Mouse (Mus musculus): ENCODE data around the gene Srd5a3. TPM values are rescaled to one million over a fixed set of nuclear protein-coding genes. Genes with fewer than 3 reads are reported as not detected.

The Srd5a3 gene
- polyA plus RNA-seq, 3 experiments from 2014 or later, result 26.8 to 32.3 (median 28.1) TPM

DNA sequence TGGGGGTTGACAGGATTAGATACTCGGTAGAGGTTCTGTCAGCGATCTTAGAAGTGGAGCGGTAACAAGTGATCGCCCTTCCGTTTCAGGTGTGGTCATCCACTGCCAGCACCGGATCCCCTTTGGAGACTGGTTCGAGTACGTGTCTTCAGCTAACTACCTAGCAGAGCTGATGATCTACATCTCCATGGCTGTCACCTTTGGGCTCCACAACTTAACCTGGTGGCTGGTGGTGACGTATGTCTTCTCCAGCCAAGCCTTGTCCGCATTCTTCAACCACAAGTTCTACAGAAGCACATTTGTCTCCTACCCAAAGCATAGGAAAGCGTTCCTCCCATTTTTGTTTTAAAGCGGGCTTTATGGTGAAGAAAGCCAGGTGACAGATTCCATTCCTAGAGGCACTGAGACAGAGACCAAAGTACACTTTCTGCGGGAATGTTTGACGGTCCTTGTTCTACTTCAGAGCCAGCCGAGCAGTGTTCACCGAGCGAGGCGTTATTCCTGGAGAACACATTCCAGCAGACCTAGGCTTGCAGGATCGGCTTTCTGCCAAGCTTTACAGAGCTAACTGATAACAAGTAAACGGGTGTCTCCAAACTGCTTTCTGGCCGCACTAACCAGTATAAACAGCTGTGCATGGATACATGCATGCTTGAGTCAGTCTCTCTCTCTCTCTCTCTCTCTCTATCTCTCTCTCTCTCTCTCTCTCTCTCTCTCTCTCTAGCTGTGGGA is 14.5 kb downstream of the Srd5a3 start:
- ATAC-seq, result no peak

DNA sequence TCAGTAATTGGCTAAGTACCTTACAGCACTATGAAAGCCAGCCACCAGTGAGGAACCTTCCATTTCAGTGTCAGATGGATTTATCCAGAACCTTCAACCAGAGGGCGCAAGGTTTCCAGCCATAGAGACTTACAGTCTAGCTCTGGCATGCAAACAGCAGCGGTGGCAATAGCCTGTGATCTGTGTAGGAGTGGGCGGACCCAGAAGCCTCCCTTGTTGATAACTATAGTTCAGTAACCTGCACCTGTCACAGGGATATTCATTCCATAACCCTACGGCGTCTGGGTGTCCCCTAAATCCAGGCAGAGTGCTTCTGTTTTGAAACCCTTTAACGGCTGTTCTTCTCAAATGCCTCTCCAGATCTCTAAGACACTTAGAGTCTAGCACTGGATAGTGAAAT is 19.5 kb downstream of the Srd5a3 start:
- no peak for ATAC-seq

GRCm38 (mm10) chr5:76160086-76160485 is 20.0 kb downstream of the Srd5a3 start:
- no peak for ATAC-seq

GRCm38 (mm10) chr5:76161491-76161890 is 21.4 kb downstream of the Srd5a3 start:
- ATAC-seq, result no peak

- no peak for ATAC-seq
These were observed 22.9 kb downstream of the Srd5a3 start for GRCm38 (mm10) chr5:76162926-76163325.

- ATAC-seq, result no peak
These were observed 23.8 kb downstream of the Srd5a3 start for GRCm38 (mm10) chr5:76163828-76164390.

DNA sequence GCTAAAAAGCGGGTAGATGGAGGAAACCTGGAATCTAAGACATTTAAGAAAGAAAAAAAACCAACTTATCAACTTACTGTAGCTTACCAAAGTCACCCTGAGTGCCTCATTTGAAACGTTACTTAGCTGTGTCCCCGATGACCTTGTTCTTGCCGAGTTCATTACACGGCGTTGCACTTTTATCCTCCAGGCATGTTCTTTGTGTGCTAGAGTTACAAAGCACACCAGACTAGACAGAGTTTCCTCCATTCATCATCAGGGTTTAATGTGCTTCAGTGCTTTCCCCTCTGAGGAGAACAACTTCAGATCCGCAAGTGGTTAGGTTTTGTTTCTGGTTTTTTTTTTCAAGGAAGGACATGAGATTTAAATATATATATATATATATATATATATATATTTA is 24.8 kb downstream of the Srd5a3 start:
- ATAC-seq, result no peak

- no peak for ATAC-seq
These were observed 30.5 kb downstream of the Srd5a3 start for GRCm38 (mm10) chr5:76170522-76170921.

DNA sequence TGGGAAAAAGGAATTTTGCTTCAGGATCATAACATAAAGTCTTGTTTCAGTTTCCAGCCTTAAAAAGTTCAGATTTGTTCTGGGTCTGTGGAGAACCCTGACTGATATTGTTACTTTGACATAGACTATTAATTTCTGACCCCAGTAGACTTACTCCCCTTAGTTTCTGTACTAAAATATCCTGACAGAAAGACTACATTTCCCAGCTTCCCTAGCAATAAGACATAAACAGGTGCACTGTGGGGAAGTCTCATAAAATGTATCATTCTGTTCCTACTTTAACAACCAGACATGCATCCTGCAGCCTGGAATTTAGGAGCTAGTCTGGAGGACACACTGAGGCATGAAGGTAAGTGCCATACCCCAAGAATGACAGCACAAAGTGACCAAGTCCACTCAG is 31.0 kb downstream of the Srd5a3 start:
- ATAC-seq, result no peak

GRCm38 (mm10) chr5:76175051-76175450 is 35.0 kb downstream of the Srd5a3 start:
- ATAC-seq, result no peak

GRCm38 (mm10) chr5:76176411-76176810 is 36.3 kb downstream of the Srd5a3 start:
- ATAC-seq, result no peak

DNA sequence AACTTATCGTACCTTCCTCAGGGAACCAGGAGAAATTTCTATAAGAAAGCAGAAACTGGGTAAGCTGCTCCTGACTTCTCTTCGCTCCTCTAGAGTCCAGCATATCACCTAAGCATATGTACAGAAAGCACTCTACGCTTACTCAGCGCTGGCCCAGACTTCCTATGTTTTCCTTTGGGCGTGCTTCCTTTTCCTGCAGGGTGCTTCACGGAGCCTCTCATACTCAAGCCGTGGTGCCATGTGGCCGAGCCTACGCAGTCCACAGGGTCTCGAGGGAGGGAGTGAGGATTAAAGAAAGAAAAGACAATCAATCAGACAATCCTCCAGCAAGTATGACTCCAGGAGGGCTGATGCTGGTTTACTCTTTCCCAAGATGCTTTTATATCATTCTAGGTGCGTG is 36.8 kb downstream of the Srd5a3 start:
- no peak for ATAC-seq

- ATAC-seq, result no peak
These were observed 37.6 kb downstream of the Srd5a3 start for GRCm38 (mm10) chr5:76177664-76178063.

GRCm38 (mm10) chr5:76179171-76179570 is 39.1 kb downstream of the Srd5a3 start:
- no peak for ATAC-seq

DNA sequence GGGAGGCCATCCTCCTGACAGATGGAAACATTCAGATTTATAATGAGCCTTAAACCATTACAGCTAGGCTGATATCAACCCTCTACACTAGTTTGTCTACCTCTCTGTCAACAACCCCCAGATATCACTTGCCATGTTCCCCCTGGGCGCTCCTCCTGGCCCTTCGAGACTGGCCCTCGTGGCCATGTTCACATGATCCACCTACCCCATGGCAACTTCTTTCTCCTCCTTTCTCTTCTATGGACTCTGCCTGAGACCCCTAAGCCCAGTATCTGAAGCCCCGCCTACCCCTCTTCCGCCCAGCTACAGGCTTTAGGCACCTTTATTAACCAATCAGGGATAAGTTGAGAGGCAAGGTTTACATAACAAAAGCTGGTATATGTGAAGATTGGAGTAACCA is 39.7 kb downstream of the Srd5a3 start:
- ATAC-seq, result no peak

DNA sequence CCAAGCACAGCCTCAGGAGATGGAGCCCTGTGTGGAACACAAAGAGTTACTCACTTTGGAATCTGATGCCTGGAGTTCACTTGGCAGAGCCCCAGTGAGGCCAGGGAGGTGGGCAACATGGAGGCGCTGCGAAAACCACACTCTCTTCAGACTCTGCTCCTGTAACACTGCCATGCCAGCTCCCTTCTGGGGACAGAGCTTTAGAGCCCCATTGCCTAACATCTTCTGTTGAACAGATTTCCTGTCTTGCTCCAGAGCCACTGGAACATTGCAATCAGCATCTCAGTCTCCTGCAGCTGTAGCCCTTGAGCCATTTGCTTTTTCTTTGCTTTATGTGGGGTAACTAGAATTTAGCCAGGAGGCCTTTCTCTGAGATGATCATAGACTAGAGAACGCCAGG is 42.3 kb downstream of the Srd5a3 start:
- no peak for ATAC-seq

DNA sequence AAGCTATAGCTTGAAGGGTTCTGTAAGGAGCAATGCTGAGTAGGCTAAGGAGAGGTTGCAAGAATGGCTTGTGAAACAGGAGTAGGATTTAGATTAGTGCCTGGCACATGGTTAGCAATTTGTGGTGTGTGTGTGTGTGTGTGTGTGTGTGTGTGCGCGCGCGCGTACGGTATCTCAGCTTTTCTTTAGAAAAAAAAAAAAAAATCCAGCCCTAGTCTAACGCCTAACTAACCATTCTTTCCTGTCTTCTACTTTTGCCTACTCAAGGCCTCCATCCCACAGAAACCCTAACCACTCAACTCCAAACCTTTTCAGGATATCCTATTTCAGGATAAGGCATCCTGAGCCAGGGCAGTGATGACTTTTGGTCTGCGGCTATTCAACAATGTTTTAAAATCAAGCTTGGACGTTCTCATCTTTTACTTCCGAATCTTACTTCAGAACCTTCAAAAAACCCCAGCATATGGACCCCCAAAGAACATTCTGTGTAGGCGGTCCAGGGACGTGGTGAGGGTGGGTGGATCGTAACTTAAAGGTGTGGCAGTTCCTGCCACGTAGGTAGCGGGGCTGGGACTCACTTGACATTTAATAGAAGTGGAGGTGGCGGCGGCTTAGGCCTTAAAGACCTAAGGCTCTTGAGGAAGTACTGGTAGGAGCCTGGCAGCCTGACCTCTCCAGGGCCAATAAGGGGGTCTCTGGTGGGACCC is 43.1 kb downstream of the Srd5a3 start:
- peak; percentile 67 for ATAC-seq

DNA sequence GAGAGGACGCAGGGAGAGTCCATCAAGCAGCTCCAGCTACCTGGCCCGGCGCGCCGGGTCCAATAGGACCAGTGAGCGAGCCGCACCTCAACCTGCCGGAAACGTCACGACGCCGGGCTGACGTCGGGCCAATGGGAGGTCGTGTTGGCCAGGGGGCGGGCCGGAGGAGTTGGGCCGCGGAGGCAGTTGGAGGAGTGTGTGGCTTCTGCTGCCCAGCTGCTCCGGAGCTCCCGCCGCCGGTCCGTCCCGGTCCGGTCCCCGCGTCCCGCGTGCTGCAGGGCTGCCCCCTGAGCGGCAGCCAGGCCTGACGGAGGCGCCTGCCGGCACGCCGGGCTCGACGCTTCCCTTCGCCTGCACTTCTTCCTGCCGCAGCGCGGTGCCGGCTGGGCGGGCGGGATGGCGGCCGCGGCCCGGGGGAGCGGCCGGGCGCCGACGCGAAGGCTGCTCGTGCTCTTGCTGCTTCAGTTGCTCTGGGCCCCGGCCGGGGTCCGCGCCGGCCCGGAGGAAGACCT is 43.7 kb downstream of the Srd5a3 start, which contains the start of gene Tmem165:
Gene Tmem165 (plus strand): TSS at position 131 of the 512 bp plus-strand sequence.
- peak; percentile 94 for ATAC-seq

- ATAC-seq, result peak; percentile 36
These were observed 44.4 kb downstream of the Srd5a3 start for GRCm38 (mm10) chr5:76184286-76185080.

- no peak for ATAC-seq
These were observed 47.8 kb downstream of the Srd5a3 start for GRCm38 (mm10) chr5:76187885-76188284.

- no peak for ATAC-seq
These were observed 50.5 kb downstream of the Srd5a3 start for GRCm38 (mm10) chr5:76190609-76191008.

- no peak for ATAC-seq
These were observed 53.0 kb downstream of the Srd5a3 start for GRCm38 (mm10) chr5:76193075-76193474.
